Mouse (Mus musculus): ENCODE results near the gene Cldn10. TPM values are rescaled to one million over a fixed set of nuclear protein-coding genes. Genes with fewer than 3 reads are reported as not detected.

The Cldn10 gene
- total and polyA plus RNA-seq, 3 experiments = 0.09 to 0.72 TPM; not detected in 1

- H3K9ac ChIP-seq (ENCODE audit: low read depth, low read length) = no peak overlapping the region
- no peaks in the 10 kb centered on the region for H3K27me3 ChIP-seq (ENCODE audit: control insufficient read depth, insufficient read depth, low read length)
- no peak overlapping the region for H3K4me3 ChIP-seq
- TF ChIP-seq CTCF (IDR thresholded peaks at IDR 0.05) (no peak), EP300 (IDR thresholded peaks at IDR 0.05; ENCODE audit: insufficient read depth, low read depth, low read length) (no peak), POLR2A (IDR thresholded peaks at IDR 0.05; ENCODE audit: insufficient read depth, low read depth, low read length) (no peak)
- no peak for DNase-seq
- no peaks in the 10 kb centered on the region for H3K4me1 ChIP-seq (ENCODE audit: control insufficient read depth, insufficient read depth, low read length)
- intact Hi-C loops (cut with DNase I) = no loop called here
- H3K27ac ChIP-seq = no peak overlapping the region
- H3K79me2 ChIP-seq (replicated peaks; ENCODE audit: control insufficient read depth, insufficient read depth, low read length) = no peaks in the 10 kb centered on the region
- no peaks in the 10 kb centered on the region for H3K36me3 ChIP-seq (ENCODE audit: control insufficient read depth, insufficient read depth, low read length)
- 56% methylated on average over 18 of the region's 18 CpGs for WGBS
These were observed 95.9 kb downstream of the Cldn10 start for GRCm38 (mm10) chr14:118883344-118884249.

DNA sequence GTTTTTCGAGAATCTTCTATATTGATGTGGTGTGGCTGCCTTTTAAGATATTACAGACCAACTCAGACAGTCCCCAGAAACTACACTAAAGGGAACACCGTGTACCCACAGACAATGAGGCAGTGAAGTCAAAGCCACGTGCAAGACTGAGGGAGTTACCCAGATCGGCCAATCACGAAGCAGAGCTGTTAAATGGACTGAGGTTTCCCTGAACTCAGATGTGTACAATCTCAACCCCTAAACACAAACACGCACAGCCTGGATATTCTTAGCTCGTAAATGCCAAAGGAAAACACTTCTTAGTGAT lies 96.5 kb downstream of the Cldn10 start:
- H3K79me2 ChIP-seq (replicated peaks; ENCODE audit: control insufficient read depth, insufficient read depth, low read length) = no peaks in the 10 kb centered on the region
- no peaks in the 10 kb centered on the region for H3K36me3 ChIP-seq (ENCODE audit: control insufficient read depth, insufficient read depth, low read length)
- 63% methylated on average over 7 of the region's 7 CpGs for WGBS
- no peak for DNase-seq
- H3K27me3 ChIP-seq (ENCODE audit: control insufficient read depth, insufficient read depth, low read length) = no peaks in the 10 kb centered on the region
- no peaks in the 10 kb centered on the region for H3K4me1 ChIP-seq (ENCODE audit: control insufficient read depth, insufficient read depth, low read length)
- no peak overlapping the region for H3K4me3 ChIP-seq
- H3K27ac ChIP-seq = no peak overlapping the region
- no peak overlapping the region for H3K9ac ChIP-seq (ENCODE audit: low read depth, low read length)
- no peak for TF ChIP-seq CTCF (IDR thresholded peaks at IDR 0.05)
- intact Hi-C loops (cut with DNase I) = no loop called here

- Histone ChIP-seq H3K27me3 (ENCODE audit: control insufficient read depth, insufficient read depth, low read length) (no peaks in the 10 kb centered on the region), H3K36me3 (ENCODE audit: control insufficient read depth, insufficient read depth, low read length) (no peaks in the 10 kb centered on the region), H3K79me2 (replicated peaks; ENCODE audit: control insufficient read depth, insufficient read depth, low read length) (no peaks in the 10 kb centered on the region), H3K9ac (ENCODE audit: low read depth, low read length) (no peak overlapping the region), H3K4me3 (no peak overlapping the region), H3K27ac (no peak overlapping the region), H3K4me1 (ENCODE audit: control insufficient read depth, insufficient read depth, low read length) (no peaks in the 10 kb centered on the region)
- intact Hi-C loops (cut with DNase I) = no loop called here
- WGBS = 80% methylated on average over 4 of the region's 4 CpGs
- no peak for TF ChIP-seq EP300 (IDR thresholded peaks at IDR 0.05; ENCODE audit: insufficient read depth, low read depth, low read length)
- no peak for TF ChIP-seq POLR2A (IDR thresholded peaks at IDR 0.05; ENCODE audit: insufficient read depth, low read depth, low read length)
- TF ChIP-seq CTCF (IDR thresholded peaks at IDR 0.05) = no peak
- no peak for DNase-seq
These were observed 102.4 kb downstream of the Cldn10 start for GRCm38 (mm10) chr14:118890101-118890500.

GRCm38 (mm10) chr14:118895228-118895627 lies 107.5 kb downstream of the Cldn10 start:
- H3K9ac ChIP-seq (ENCODE audit: low read depth, low read length) = no peak overlapping the region
- TF ChIP-seq CTCF (IDR thresholded peaks at IDR 0.05) (no peak), EP300 (IDR thresholded peaks at IDR 0.05; ENCODE audit: insufficient read depth, low read depth, low read length) (no peak), POLR2A (IDR thresholded peaks at IDR 0.05; ENCODE audit: insufficient read depth, low read depth, low read length) (no peak)
- peak in 1 of 2 experiments; percentile 15 for DNase-seq
- 64% methylated on average over 7 of the region's 7 CpGs for WGBS
- no peaks in the 10 kb centered on the region for H3K4me1 ChIP-seq (ENCODE audit: control insufficient read depth, insufficient read depth, low read length)
- no peaks in the 10 kb centered on the region for H3K79me2 ChIP-seq (replicated peaks; ENCODE audit: control insufficient read depth, insufficient read depth, low read length)
- H3K27ac ChIP-seq = no peak overlapping the region
- intact Hi-C loops (cut with DNase I) = no loop called here
- H3K36me3 ChIP-seq (ENCODE audit: control insufficient read depth, insufficient read depth, low read length) = no peaks in the 10 kb centered on the region
- H3K27me3 ChIP-seq (ENCODE audit: control insufficient read depth, insufficient read depth, low read length) = no peaks in the 10 kb centered on the region
- H3K4me3 ChIP-seq = no peak overlapping the region

GRCm38 (mm10) chr14:118895655-118896054 lies 107.9 kb downstream of the Cldn10 start:
- 86% methylated on average over 10 of the region's 10 CpGs for WGBS
- H3K36me3 ChIP-seq (ENCODE audit: control insufficient read depth, insufficient read depth, low read length) = no peaks in the 10 kb centered on the region
- H3K9ac ChIP-seq (ENCODE audit: low read depth, low read length) = no peak overlapping the region
- no peak for DNase-seq
- H3K4me3 ChIP-seq = no peak overlapping the region
- intact Hi-C loops (cut with DNase I) = no loop called here
- no peaks in the 10 kb centered on the region for H3K4me1 ChIP-seq (ENCODE audit: control insufficient read depth, insufficient read depth, low read length)
- H3K27me3 ChIP-seq (ENCODE audit: control insufficient read depth, insufficient read depth, low read length) = no peaks in the 10 kb centered on the region
- H3K79me2 ChIP-seq (replicated peaks; ENCODE audit: control insufficient read depth, insufficient read depth, low read length) = no peaks in the 10 kb centered on the region
- H3K27ac ChIP-seq = no peak overlapping the region
- TF ChIP-seq CTCF (IDR thresholded peaks at IDR 0.05) (no peak), POLR2A (IDR thresholded peaks at IDR 0.05; ENCODE audit: insufficient read depth, low read depth, low read length) (no peak), EP300 (IDR thresholded peaks at IDR 0.05; ENCODE audit: insufficient read depth, low read depth, low read length) (no peak)

DNA sequence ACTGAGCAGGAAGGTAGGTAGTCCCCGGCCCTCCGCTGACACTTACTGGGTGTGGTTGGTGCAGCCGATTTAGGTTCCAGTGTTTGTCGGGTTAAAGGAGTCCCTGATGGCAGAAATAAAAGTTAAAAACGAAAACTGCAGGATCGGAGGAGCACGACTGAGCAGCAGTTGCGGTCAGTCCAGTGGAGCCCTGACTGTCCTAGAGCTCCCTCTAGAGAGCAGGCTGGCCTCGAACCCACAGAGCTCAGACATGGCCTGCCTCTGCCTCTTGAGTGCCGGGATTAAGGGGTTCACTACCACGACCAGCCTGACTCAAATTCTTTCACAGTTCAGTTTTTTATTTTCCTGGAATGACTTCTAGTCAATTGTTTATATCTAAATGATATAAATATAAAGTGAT lies 112.2 kb downstream of the Cldn10 start:
- Histone ChIP-seq H3K79me2 (replicated peaks; ENCODE audit: control insufficient read depth, insufficient read depth, low read length) (no peaks in the 10 kb centered on the region), H3K27me3 (ENCODE audit: control insufficient read depth, insufficient read depth, low read length) (no peaks in the 10 kb centered on the region), H3K4me3 (no peak overlapping the region), H3K27ac (no peak overlapping the region), H3K9ac (ENCODE audit: low read depth, low read length) (no peak overlapping the region), H3K36me3 (ENCODE audit: control insufficient read depth, insufficient read depth, low read length) (no peaks in the 10 kb centered on the region), H3K4me1 (ENCODE audit: control insufficient read depth, insufficient read depth, low read length) (no peaks in the 10 kb centered on the region)
- no peak for TF ChIP-seq EP300 (IDR thresholded peaks at IDR 0.05; ENCODE audit: insufficient read depth, low read depth, low read length)
- no peak for TF ChIP-seq CTCF (IDR thresholded peaks at IDR 0.05)
- TF ChIP-seq POLR2A (IDR thresholded peaks at IDR 0.05; ENCODE audit: insufficient read depth, low read depth, low read length) = no peak
- 80% methylated on average over 11 of the region's 11 CpGs for WGBS
- intact Hi-C loops (cut with DNase I) = no loop called here
- DNase-seq = no peak

All from heart, adult 2 months (tissue).